Mouse (Mus musculus): ENCODE data around the gene Tmem94.

Gene Tmem94

DNA sequence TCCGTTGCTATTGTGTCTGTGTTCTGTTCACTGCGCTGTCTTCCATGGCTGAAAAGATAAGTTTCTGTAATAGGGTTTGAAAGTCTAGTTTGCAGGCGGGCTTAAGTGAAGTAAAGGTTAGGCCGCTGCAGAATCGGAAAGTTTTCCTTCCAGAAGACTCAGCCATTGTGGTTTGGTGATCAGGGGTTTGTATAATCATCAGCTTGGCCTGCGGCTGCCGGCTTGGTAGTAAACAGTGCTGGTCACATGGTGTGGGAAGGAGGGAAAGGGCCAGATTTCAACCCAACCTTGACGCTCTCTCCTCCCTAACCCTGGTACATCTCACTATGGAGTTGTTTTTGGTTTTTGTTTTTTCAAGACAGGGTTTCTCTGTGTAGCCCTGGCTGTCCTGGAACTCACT lies 1.7 kb downstream of the Tmem94 start:
- DNase-seq = no peak

DNA sequence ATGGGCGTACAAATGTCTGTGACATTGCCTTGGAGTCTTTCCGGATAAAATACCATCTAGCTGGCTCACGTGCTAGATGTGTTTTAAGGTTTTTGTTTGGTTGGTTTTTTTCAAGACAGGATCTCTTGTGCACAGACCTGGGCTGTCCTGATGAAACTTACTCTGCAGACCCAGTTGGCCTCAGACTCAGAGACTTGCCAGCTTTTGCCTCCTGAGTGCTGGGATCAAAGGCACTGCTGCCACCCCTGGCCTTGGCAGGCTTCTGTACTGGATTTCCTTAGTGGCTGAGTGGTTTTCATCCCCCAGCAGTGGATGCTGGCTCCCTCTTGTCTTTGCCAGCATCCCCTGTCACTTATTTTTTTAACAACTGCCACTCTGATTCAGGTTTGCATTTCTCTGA lies 3.7 kb downstream of the Tmem94 start:
- no peak for DNase-seq

GRCm38 (mm10) chr11:115774653-115775052 lies 9.4 kb downstream of the Tmem94 start:
- no peak for DNase-seq

DNA sequence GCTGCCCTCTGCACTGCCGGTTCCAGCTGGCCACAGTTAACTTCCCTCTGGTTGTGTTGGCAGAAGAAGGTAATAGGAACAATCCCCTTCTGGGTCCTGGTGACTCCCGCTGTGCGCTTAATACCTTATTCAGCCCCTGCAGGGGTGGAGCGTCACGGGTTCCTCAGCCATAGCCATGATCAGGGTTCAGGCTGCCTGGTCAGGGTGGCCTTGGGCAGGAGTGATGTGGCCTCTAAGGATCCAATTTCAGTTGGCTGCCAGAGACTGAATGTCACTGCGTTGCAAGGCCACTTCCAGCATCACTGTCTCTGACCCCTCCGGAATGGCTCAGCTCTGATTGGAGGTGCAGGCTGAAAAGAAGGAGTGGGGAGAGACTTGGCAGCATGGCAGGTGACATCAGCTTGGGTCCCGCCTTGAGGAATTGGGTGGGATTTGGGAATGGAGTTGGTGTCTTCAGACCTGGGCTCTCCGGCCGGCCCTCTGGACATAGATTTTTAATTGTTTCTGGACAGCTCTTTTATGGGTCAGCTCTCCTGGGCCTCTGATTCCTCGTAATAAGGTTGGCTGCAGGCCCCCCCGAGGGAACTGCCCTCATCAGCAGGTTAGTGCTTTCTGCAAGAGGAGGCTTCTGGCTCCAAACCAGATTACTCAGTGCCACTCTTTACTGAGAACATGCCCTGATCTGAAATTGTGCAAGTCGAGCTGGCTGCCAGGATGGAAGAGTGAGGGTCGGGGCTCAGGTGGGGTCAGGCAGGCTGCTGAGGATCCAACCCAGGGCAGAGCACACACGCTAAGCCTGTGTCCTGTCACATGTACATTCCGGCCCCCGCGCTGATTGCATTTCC lies 10.8 kb downstream of the Tmem94 start:
- DNase-seq = no peak

GRCm38 (mm10) chr11:115776954-115777353 lies 11.7 kb downstream of the Tmem94 start:
- DNase-seq = no peak

- DNase-seq = no peak
Measured at GRCm38 (mm10) chr11:115777487-115778335, 12.5 kb downstream of the Tmem94 start.

GRCm38 (mm10) chr11:115779038-115779571 lies 13.9 kb downstream of the Tmem94 start:
- DNase-seq = peak; percentile 61

DNA sequence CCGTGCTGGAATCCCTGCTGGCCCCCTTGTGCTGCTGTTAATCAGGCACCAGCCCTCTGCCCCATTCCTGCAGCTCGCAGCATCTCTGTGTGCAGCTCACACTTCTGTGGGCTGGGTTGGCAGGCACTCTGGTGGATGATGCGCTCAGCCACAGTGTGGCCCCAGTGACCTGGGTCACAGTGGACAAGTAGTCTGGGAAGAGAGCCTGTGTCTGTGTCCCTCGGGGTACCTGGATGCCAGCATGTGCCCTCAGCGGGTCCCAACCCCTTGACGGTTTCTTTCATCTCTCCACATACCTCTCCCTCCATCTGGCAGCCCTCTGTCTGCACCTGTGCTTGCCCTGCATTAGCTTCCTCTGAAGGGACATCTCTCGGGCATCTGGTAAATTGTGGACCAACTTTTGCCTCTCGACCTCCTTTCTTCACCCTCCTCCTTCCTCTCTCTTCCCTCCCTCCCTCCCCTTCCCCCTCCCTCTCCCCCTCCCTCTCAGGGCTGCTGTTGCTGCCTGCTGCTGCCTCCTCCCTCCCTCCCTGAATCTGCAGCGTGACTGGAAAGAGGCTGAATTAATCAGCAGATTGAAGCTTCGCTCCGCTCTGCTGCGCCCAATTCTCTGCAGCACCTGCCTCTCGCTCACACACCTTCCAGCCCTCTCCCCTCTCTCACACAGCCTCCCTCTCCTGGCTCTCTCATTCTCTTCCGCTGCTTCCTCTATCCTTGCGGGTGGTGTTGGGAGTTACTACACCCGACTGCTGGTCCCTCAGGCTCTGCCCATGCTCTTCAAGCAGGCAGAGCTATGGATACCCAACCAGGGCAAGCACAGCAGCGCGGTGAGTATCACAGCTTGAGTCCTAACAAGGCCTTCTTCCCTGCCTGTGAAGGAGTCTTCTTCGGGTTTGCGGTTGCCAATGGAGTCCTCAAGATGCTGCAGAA lies 15.2 kb downstream of the Tmem94 start:
- peak; percentile 54 for DNase-seq

DNA sequence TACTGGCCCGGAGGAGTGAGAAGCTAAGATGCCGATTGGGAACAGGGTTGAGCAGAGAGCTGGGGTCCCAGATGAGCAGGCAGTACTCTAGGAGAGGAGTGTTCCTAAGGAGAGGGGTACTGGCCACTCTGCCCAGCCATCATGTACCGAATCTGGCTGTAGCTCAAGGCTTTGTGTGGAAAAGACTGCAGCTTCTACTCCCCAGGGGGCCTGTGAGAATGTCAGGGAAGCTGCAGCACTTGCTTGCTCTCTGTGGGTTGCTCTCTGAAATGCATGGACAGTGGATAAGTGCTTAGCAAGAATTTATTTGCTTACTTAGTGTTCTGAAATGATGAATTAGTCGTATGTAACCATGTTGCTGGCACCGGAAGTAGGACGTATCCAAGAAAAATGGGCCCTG lies 21.2 kb downstream of the Tmem94 start:
- no peak for DNase-seq

GRCm38 (mm10) chr11:115789787-115790186 lies 24.6 kb downstream of the Tmem94 start:
- no peak for DNase-seq

DNA sequence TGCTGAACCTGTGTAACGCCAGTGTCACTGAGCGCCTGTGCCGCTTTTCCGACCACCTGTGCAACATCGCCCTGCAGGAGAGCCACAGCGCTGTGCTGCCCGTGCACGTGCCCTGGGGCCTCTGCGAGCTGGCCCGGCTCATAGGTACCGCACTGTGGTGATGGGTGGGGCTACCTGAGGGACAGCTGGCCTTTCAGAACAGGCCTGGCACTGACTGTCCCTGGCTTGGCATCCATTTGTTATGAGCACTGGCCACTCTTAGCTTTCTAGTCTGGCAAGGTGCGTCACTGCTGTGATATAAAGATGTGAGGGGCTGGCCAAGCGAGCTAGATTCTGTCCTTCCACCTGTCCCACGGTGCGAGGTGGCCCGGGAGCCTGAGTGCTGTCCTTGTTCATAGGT lies 26.7 kb downstream of the Tmem94 start:
- no peak for DNase-seq

DNA sequence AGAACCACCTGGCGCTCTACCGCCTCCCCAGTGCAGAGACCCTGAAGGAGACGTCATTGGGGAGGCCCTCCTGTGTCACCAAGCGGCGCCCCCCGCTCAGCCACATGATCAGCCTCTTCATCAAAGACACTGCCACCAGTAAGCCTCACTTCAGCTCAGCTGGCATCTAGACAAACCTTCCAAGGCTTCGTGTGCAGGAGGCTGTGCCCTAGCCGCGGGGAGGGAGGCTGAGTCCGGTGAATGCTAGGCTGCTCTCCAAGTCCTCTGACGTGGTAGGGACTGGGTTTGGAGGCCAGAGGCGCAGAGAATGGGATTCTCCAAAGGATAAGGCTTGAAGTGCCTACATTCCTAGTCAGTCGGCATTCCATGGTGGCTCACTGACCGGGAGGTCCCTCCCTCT lies 27.1 kb downstream of the Tmem94 start:
- no peak for DNase-seq

DNA sequence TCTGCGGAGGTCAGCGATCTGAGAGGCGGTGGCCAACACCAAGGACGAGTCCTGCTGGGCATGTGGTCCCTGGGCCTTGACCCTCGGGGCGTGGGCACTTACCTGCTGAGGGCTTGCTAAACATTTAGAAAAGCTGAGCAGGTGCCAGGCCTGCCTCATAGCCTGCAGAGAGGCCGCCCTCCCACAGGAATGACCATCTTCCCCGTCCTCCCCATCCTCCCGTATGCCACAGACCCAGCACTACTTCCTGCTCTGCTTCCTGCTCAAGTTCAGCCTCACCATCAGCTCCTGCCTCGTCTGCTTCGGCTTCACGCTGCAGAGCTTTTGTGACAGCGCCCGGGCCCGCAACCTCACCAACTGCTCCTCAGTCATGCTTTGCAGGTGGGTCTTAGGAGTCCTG lies 31.7 kb downstream of the Tmem94 start:
- no peak for DNase-seq

DNA sequence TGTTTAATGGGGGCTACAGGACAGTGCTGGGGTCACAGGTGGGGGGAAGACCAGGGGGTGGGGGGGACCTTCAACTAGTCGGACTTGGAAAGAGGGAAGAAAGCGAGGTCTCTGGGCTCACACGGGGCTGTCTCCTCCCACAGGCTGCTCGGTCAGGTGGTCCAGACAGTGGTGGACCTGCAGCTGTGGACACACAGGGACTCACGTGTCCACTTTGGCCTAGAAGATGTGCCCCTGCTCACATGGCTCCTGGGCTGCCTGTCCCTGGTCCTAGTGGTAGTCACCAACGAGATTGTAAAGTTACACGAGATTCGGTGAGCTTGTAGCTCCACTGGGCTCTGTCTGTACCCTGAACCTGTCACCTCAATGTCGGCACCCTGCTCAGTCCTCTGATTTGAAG lies 32.4 kb downstream of the Tmem94 start:
- DNase-seq = no peak

- DNase-seq = no peak
Measured at GRCm38 (mm10) chr11:115800981-115801380, 35.7 kb downstream of the Tmem94 start.

DNA sequence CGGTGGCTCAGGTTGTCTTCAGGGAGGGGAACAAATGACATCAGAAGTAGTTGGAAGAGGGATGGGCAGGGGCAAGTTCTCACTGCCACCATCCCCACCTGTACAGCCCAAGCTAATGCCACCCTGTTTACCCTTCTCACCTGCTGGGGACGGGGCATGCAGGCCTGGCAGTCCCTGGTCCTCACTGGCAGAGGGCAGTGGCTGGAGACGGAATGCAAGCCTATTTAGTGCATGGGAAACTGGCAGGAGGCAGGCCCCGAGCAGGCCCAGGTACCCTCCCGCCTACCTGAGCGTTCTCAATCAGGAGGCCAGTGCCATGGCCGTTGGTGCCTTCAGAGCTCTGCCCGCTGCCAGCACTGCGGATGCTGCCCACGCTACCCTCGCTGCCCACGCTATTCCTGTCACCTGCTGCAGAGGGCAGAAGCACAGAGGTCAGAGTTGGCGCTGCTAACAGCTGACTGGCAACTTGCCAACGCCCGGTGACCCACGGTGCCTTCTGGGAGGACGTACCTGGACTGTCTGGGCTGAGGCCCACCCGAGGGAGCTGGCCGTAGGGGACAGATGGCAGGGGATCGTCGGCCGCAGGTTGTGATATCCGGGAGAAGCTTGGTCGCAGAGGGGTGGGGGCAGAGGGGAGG lies 38.0 kb downstream of the Tmem94 start:
- DNase-seq = no peak

DNA sequence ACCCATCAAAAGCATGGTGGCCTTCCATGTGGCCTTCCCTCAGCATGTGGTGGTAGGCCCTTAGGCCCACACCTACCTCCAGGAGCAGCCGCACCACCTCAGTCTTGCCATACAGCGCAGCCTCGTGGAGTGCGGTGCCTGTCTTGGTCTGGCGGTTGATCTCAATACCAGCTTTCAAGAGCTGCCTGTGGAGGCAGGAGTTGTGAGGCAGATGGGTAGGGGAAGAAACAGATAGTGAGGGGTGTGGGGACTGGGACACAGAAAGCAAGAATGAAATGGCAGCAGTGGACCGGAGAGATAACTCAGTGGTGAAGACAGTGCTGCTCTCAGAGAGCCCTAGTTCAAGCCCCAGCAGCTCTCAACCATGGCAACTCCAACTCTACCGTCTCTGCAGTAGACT lies 39.8 kb downstream of the Tmem94 start:
- no peak for DNase-seq

- no peak for DNase-seq
Measured at GRCm38 (mm10) chr11:115806154-115806553, 40.9 kb downstream of the Tmem94 start.

- DNase-seq = peak; percentile 64
Measured at GRCm38 (mm10) chr11:115807306-115807705, 42.1 kb downstream of the Tmem94 start.

DNA sequence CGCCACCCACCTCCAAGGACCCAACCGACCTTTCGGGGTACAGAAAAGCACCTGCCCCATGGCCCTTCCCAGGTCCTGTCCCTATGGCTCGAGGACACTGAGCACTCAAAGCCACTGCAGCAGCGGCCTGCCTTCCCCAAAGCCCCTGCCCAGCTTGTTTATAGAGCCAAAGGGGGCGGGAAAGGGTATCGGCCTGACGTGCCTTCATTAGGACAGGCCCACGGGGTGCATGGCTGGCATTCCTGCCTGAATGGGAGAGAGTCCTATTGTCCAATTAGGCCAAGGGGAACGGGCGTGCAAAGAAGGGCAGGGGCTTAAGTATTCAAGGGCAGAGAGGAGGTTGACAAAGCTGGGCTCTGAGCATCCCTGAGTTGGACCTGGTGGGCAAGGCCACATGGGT lies 42.7 kb downstream of the Tmem94 start:
- no peak for DNase-seq

DNA sequence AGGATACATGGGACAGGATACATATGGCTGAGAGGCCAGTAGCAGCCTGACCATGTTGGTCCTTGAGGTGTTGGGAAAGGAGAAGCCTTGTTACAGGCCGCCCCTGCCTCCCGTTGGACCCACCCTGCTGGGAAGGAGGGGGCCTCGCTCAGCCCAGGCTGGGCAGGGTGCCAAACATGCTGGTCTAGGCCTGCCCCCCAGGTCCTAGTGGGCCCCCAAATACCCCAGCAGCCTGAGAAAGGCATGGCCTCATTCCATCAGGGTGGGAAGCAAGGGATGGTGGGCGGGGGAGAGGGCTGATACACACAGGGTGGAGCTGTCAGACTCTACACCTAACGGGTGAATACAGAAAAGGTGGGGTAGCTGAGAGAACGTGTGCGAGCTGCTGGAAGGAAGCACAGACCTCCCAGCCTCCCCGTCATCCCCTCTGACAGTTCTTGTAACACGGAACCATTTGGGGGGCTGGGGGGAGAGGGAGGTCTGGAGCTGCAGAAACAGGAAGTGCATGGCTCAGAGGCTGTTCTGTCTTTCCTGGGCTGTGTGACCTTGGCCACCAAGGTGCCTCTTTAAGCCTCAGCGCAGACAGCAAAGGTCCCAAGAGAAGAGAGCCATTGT lies 43.6 kb downstream of the Tmem94 start:
- no peak for DNase-seq

- DNase-seq = no peak
Measured at GRCm38 (mm10) chr11:115809311-115809781, 44.1 kb downstream of the Tmem94 start.

All from layer of hippocampus, adult 9-11 months (tissue).